Mouse (Mus musculus) urinary bladder, postnatal 14 days (tissue): Measurements from ENCODE around the gene Srpk3.
A peak's percentile ranks its signal among the peaks of the same experiment; 100 is the strongest.
"Not testable (repeated sequence)": the region's sequence is repeated elsewhere in the genome, so short reads cannot be mapped to it uniquely, and the experiment has no call there.

Experiments used
- DNase-seq: peaks from one replicate; pipeline ENCODE4 v3.0.0; 2021; ENCODE audit warnings: low spot score

Gene Srpk3

GRCm38 (mm10) chrX:73774168-73774760 is at the start of gene Srpk3:
TSS of gene Srpk3 (plus strand) at chrX:73774405.
- no peak for DNase-seq

- no peak for DNase-seq
Observed at GRCm38 (mm10) chrX:73730908-73731307, 43.3 kb upstream of the Srpk3 start.

- DNase-seq = no peak
Observed at GRCm38 (mm10) chrX:73738155-73738554, 36.0 kb upstream of the Srpk3 start.

- no peak for DNase-seq
Observed at GRCm38 (mm10) chrX:73739151-73739550, 35.1 kb upstream of the Srpk3 start.

- not testable (repeated sequence) for DNase-seq
Observed at GRCm38 (mm10) chrX:73739841-73740240, 34.4 kb upstream of the Srpk3 start.

- no peak for DNase-seq
Observed at GRCm38 (mm10) chrX:73744774-73745481, 29.3 kb upstream of the Srpk3 start.

GRCm38 (mm10) chrX:73748977-73749376 is 25.2 kb upstream of the Srpk3 start:
- DNase-seq = no peak

- no peak for DNase-seq
Observed at GRCm38 (mm10) chrX:73756334-73757140, 17.7 kb upstream of the Srpk3 start, which contains the start of gene Plxnb3. TSS of gene Plxnb3 (plus strand) at chrX:73757090.

GRCm38 (mm10) chrX:73758611-73759290 is 15.5 kb upstream of the Srpk3 start:
- no peak for DNase-seq

GRCm38 (mm10) chrX:73765311-73765710 is 8.9 kb upstream of the Srpk3 start:
- DNase-seq = peak; percentile 43

GRCm38 (mm10) chrX:73767267-73767666 is 6.9 kb upstream of the Srpk3 start:
- no peak for DNase-seq

- no peak for DNase-seq
Observed at GRCm38 (mm10) chrX:73774802-73775483, 738 bp downstream of the Srpk3 start.

GRCm38 (mm10) chrX:73782227-73782626 is 8.0 kb downstream of the Srpk3 start:
- DNase-seq = no peak

- no peak for DNase-seq
Observed at GRCm38 (mm10) chrX:73785666-73786065, 11.5 kb downstream of the Srpk3 start.

- peak; percentile 92 for DNase-seq
Observed at GRCm38 (mm10) chrX:73786364-73787224, 12.4 kb downstream of the Srpk3 start, which contains the start of the genes Idh3g and Ssr4. TSS of gene Idh3g (minus strand) at chrX:73786897. TSS of gene Ssr4 (plus strand) at chrX:73787028.

- DNase-seq = no peak
Observed at GRCm38 (mm10) chrX:73787225-73787558, 13.0 kb downstream of the Srpk3 start.

- no peak for DNase-seq
Observed at GRCm38 (mm10) chrX:73788501-73788900, 14.3 kb downstream of the Srpk3 start.

GRCm38 (mm10) chrX:73793039-73793438 is 18.8 kb downstream of the Srpk3 start:
- DNase-seq = no peak

- no peak for DNase-seq
Observed at GRCm38 (mm10) chrX:73793505-73793904, 19.3 kb downstream of the Srpk3 start.

- no peak for DNase-seq
Observed at GRCm38 (mm10) chrX:73797511-73797910, 23.3 kb downstream of the Srpk3 start.

GRCm38 (mm10) chrX:73798502-73798901 is 24.3 kb downstream of the Srpk3 start:
- DNase-seq = peak; percentile 80
